Mouse (Mus musculus): Measurements from ENCODE around the gene Phf19.

Gene Phf19

DNA sequence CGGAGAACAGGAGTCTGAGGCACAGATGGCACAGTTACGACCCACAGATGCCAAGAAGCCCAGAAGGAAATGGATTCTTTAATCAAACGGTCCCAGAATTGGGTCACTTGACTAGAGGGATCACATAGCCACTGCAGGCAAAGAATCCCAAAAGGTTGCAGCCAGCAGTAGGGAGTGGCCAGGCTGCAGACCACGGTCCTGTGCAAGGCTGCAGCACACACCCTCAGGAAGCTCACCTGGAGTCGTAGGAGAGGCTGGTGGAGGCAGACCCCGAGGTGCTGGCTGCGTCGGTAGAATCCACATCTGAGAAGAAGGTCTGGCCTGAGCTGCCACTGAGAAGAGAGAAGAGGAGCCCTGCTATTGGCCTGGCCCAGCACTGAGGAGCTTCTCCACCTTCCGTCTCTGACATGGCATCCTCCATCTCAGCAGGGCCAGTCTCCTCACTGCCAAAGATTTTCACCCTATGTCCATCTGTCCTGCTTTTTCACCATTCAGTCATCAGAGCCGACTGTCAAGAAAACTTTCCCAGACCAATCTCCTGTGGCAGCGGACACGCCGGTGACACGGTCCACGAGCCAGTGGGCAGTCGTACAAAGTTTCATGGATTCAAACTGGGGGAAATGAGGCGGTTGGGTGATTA lies 16.9 kb downstream of the Phf19 start:
- no peak for DNase-seq (ENCODE audit: low spot score in 2 of 2)

DNA sequence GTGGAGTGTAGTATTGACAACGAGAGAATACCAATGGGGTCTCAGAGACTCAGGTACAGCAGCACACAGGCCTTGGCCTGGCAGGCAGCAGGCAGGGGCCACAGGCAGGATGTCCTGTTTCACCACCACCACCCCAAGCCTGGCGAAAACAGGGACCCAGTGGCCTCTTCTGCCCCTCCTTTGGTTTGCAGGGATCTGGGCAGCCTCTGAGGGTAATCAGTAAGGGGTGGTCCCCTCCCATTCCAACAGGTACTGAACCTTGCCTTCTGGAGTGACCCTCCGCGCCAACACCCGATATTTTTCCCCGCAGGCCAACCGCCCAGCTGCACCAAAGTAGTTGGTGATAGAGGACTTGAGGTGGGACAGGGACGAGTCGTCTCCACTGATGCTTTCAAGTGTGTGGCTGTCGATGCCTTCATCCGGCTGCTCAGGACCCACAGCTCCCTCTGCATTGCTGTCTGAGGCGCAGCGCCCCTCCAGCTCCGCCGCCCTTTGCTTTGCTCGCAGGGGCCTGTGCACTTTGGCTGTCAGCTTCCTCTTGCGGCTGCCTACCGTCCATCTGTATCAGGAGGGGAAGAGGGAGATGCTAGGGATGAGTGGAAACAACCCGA lies 18.2 kb downstream of the Phf19 start:
- no peak for DNase-seq (ENCODE audit: low spot score in 2 of 2)

DNA sequence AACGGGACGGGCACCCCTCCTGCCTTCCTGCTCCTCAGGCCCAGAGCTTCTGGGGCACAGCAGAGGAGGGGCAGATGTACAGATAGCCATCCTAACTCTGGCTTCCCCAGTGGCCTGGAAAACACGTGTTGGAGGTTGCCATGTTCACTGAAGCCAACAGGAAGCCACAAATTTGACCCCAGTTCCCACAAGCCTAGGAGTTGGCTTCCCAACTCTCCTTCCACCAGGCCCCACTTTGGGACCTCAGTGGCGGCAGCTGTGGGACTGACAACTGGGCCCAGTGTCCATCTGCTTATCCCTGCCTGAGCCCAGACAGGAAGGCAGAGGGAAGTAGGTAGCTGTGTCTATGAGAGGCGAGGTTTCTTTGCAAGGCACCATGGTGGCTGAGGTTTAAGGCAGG lies 19.9 kb downstream of the Phf19 start:
- DNase-seq (ENCODE audit: low spot score in 2 of 2) = no peak

DNA sequence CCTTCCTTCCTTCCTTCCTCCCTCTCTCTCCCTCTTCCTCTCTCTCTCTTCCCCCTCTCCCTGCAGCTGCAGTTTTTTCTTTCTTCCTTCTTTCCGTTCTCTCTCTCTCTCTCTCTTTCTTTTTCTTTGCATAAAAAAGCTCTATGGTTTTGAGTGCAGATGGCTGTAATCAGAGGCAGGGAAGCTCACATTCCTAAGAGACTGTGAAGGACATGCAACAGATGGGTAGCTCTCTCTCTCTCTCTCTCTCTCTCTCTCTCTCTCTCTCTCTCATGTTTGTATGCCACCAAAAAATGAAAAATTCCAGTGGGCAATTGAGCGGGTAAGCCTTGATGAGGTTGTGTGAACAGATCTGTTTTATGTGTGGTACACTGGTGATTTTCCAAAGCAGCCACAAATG lies 29.6 kb downstream of the Phf19 start:
- DNase-seq (ENCODE audit: low spot score in 2 of 2) = no peak

DNA sequence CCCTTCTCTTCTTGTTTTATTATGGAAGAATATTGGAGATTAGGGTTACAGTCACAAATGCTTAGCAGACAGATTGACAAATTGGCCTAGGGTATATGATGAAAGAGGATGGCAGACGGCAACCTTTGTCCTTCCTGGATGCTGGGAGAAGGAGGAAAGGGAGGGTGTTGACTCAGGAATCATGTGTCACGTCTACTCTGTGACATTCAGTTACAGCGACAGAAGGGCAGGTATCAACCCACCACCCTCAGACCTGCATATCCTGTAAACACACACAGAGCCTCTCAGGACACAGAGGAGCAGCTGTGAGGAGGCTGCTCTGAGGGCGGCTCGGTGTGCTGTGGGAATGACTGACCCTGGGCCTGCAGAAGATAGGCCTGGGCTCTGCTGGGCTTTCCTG lies 30.6 kb downstream of the Phf19 start:
- no peak for DNase-seq (ENCODE audit: low spot score in 2 of 2)

DNA sequence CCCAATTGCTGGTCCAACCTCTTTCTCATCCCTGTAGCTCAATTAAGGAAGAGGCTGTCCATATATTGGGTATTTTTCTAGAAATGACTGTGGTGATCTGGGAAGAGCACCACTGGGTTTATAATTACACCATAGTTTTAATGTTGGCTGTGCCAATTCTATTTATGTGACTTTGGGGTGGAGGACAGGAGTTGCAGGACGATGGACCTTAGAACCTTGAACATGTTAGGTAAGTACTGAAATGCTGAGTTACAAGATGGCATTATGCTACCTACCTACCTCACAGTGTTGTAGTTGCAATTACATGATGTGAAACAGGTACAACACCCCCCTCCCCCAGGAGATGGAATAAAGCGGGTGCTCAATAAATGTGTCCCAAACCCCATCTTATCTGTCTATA lies 31.1 kb downstream of the Phf19 start:
- DNase-seq (ENCODE audit: low spot score in 2 of 2) = no peak

DNA sequence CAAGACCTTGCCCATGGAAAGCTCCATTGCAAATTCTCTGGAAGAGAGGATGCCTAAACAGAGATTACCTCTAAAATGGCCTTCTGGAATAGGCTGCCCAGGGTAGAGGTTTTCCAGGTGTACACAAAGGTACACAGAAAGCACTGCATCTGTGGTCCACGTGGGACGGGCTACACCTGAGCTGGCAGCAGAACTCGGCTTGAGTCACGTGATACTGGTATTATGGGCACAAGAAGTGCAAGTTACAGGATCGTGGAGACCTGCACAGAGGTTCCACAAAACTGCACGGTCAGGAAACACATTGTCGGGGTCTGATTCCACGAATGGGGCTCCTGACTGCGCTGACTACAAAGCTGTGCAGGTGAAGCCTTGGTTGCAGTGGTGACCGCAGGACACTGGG lies 33.8 kb downstream of the Phf19 start:
- no peak for DNase-seq (ENCODE audit: low spot score in 2 of 2)

DNA sequence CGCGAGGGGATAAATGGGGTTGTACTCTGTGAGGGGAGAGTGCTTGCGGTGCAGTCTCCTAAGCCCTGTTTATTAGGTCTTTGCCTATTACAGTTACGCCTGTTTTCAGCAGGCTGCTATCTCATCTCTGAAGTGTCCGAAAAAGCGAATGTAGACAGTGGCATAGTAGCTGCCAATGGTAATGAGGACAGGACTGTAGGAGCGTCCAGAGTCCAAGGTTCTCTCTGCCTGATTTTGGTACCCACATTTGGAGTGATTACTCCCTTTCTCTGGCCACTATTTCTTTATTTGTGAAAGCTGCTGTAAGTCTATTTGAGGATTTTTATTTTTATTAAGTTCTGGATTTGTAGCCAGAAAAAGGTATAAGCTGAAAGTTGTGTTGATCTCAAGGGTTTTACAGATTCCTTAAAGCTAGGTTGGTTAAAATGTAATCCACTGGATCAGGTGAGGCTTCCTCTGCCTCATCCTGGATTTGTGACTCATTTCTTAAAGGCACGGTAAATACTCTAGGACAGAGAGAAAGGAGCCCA lies 38.9 kb downstream of the Phf19 start, which contains the start of gene Psmd5:
Psmd5 (minus strand) TSS at position 153 of the 530 bp plus-strand sequence.
- DNase-seq (ENCODE audit: low spot score in 2 of 2) = no peak

DNA sequence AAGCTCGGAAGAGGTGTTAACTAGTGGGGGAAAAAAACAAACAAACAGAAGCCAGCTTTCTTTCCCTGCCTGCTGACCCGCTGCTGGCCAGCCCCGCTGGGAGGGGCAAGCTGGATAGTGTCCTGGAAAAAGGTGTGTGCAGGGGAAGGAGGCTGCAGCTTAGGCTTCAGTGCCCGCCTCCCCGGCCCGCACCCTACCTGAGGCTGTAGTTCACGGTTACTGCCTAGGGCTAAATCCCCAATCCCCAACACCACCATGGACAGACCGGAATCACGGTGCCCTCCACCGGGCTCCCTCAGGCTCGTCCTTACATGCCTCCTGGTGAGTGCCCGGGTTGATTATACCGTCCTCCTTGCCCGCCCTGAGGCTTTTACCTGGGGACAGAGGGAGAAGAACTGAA lies 39.6 kb downstream of the Phf19 start, which contains the start of gene Cutal:
Cutal (plus strand) TSS at position 126 of the 400 bp plus-strand sequence.
- no peak for DNase-seq (ENCODE audit: low spot score in 2 of 2)

DNA sequence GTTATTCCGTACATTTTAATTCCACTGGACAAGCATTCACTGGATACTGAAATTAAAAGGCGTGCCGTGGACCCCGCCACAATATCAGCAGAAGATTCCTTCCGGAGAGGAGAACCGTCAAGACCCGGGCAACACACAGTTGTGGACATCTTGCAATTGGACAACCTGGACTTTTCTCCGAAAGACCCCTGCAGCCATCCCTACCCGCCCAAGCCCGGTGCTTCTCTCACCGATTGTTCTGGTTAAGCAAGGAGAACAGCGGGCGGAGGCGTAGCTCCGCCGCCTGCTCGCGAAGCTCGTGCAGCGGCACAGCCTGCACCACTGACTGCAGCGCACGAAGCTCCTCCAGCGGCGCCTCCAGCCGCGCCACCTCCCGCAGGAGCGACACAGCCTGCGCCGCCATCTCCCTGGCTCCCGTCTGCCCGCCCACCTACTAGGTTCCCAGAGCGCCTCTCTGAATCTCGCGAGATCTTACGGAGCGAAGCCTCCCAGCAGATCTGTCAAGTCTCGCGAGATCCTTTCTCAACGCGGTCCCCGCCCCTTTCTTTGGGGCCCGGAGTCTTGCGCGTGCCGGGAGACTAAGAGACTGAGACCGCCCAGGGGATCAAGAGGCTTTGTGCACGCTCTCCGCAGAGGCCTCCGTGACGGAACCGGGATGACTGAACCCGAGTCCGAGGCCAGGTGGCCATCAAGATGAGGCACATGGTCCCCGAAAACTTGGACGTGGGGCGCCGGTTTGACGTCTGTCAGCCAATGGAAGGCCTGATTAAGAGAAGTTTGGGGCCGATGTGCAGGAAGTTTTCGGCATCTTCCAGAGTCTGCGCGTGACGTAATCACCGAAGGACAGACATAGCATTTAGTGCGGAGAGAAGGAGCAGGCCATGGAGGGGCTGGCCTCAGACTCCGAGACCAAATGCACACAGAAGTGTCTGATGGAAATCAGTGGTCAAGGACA lies 43.0 kb downstream of the Phf19 start:
- DNase-seq (ENCODE audit: low spot score in 2 of 2) = peak; percentile 96 to 97

DNA sequence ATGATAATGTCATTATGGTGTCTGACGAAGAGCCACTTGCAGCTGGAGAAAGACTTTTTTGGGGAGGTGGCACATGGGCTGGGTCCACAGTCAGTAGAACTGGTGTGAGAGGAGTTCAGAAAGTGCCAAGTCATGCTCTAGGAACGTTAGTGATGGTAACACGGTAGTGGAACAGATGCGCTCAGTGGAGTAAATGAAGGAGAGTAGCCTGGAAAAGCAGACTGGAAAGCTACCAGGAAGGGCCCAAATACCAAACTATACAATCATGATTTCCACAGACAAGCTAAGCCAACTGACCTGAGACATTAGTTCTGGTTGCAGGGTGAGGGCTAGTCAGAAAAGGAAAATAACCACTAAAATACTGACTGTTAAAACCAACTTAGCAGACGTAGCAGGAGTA lies 44.1 kb downstream of the Phf19 start:
- no peak for DNase-seq (ENCODE audit: low spot score in 2 of 2)

DNA sequence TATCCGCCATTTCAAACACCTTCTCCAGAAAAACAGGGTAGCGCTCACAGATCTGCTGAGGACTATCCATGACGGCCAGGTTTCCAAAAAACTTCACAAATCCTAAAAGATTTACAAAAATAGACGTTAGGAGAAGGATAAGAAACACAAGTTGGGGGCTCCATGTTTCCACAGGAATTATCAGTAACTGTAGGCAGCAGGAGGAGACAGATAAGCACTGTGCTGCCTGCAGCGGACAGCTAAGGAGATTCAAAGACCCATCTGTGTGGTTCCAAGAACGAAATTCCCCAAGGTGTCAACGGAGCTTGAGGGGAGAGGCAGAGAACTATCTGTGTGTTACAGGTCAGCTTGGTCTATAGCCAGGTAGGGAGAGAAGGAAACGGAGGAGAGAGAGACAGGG lies 56.1 kb downstream of the Phf19 start:
- no peak for DNase-seq (ENCODE audit: low spot score in 2 of 2)

DNA sequence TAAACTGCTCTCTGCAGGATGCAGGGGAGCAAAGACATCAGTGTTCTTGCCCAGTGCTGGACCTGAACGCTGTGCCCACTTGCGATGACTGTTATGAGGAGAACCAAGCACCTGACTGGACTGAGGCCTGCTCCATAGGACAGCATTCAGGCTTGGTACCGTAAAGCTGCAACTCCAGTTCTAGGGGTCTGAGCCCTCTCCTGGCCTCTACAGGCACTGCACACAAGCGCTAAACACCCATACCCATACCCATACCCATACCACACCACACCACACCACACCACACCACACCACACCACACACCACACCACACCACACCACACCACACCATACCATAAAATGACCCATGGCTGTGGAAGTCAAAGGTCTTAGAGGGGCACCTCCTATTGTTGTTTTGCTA lies 58.6 kb downstream of the Phf19 start:
- no peak for DNase-seq (ENCODE audit: low spot score in 2 of 2)

DNA sequence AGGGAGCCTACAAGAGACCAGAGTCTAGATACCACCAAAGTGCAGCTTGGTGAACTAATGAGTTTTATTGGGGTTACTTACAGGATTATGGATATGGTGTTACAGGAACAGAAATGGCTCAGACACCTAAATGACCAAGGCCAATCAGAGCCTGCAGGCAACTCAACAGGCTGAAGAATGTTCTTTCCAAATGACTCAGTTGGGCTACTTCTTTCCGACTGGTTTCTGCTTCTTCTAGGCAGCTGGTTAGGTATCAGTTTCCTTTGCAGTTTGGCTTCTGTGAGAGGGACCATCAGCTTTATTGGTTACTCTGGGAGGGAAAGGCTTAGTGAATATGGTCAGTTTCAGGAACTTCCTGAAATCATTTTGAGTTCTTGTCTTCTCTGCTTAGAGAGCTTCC lies 66.1 kb downstream of the Phf19 start:
- no peak for DNase-seq (ENCODE audit: low spot score in 2 of 2)

Measured in right cerebral cortex, postnatal 10 days (tissue).